Mouse (Mus musculus) midbrain, embryonic 11.5 days (tissue): ENCODE data around the gene Ttll1. TPM values are rescaled to one million over a fixed set of nuclear protein-coding genes. Genes with fewer than 3 reads are reported as not detected.

Source experiments
- ATAC-seq: fragments of 200-750 bp; cut with Nextera tagmentation; 2 replicates; pipeline ENCODE4 v1.8.0; 2017; ENCODE audit warnings: moderate TSS enrichment, moderate library complexity; ENCODE audit not compliant: low FRiP score
- DNase-seq: peaks from one replicate; pipeline ENCODE4 v3.0.0; 2015; ENCODE audit warnings: low spot score; ENCODE audit errors: missing footprints
- H3K27ac ChIP-seq: fragments of 300-500 bp; sonication (generic); 2 replicates; pipeline ENCODE4 v1.5.1; 2014; ENCODE audit warnings: low read depth, low read length
- H3K27me3 ChIP-seq: fragments of 300-500 bp; sonication (generic); 2 replicates; pipeline ENCODE4 v1.6.1; 2014; ENCODE audit warnings: mild to moderate bottlenecking, low read length, moderate library complexity, mixed read lengths; ENCODE audit not compliant: control insufficient read depth, insufficient read depth
- H3K36me3 ChIP-seq: fragments of 300-500 bp; sonication (generic); 2 replicates; pipeline ENCODE4 v1.6.1; 2014; ENCODE audit warnings: mild to moderate bottlenecking, low read length, moderate library complexity, mixed read lengths; ENCODE audit not compliant: control insufficient read depth, insufficient read depth
- H3K4me1 ChIP-seq: fragments of 300-500 bp; sonication (generic); 2 replicates; pipeline ENCODE4 v1.6.1; 2014; ENCODE audit warnings: low read length; ENCODE audit not compliant: control insufficient read depth, insufficient read depth
- H3K4me2 ChIP-seq: fragments of 300-500 bp; sonication (generic); 2 replicates; pipeline ENCODE4 v1.6.1; 2014; ENCODE audit warnings: mild to moderate bottlenecking, moderate library complexity
- H3K4me3 ChIP-seq: fragments of 300-500 bp; sonication (generic); 2 replicates; pipeline ENCODE4 v1.5.1; 2014; ENCODE audit warnings: low read depth, low read length
- H3K9ac ChIP-seq: fragments of 300-500 bp; sonication (generic); 2 replicates; pipeline ENCODE4 v1.6.1; 2014; ENCODE audit warnings: low read length
- H3K9me3 ChIP-seq: fragments of 300-500 bp; sonication (generic); 2 replicates; pipeline ENCODE4 v1.6.1; 2016; ENCODE audit warnings: low read length; ENCODE audit not compliant: control insufficient read depth
- WGBS: fragments of 180-500 bp; shearing (Covaris S2); extraction: QIAGEN DNeasy Blood & Tissue Kit; methylation state at CpG from one replicate; pipeline ENCODE4 v1.1.7; 2014; 5-methylcytosine and 5-hydroxymethylcytosine counted together
- polyA plus RNA-seq: library from polyadenylated mRNA; unstranded; fragments of >200 nt; fragmentation: Nextera tagmentation; extraction: Ambion mirVana; gene quantifications from 2 replicates; pipeline ENCODE4 v1.2.1, GENCODE M21; 2014

The Ttll1 gene
- polyA plus RNA-seq, 1 experiment from 2014 or later = 32.2 TPM

GRCm38 (mm10) chr15:83535890-83536231 lies 25.2 kb upstream of the Ttll1 start:
- 93% methylated on average over 6 of the region's 6 CpGs for WGBS
- DNase-seq = no peak
- Histone ChIP-seq H3K4me1 (no peaks in the 10 kb centered on the region), H3K4me3 (no peak overlapping the region), H3K36me3 (no peaks in the 10 kb centered on the region), H3K27me3 (no peaks in the 10 kb centered on the region), H3K9me3 (no peaks in the 10 kb centered on the region), H3K4me2 (no peak overlapping the region), H3K9ac (no peak overlapping the region), H3K27ac (no peak overlapping the region)
- no peak for ATAC-seq

GRCm38 (mm10) chr15:83534960-83535889 lies 24.5 kb upstream of the Ttll1 start:
- Histone ChIP-seq H3K4me1 (no peaks in the 10 kb centered on the region), H3K4me3 (no peak overlapping the region), H3K9me3 (no peaks in the 10 kb centered on the region), H3K4me2 (no peak overlapping the region), H3K36me3 (no peaks in the 10 kb centered on the region), H3K9ac (no peak overlapping the region), H3K27ac (no peak overlapping the region), H3K27me3 (no peaks in the 10 kb centered on the region)
- ATAC-seq (no peak), DNase-seq (no peak)
- WGBS = 90% methylated on average over 17 of the region's 17 CpGs

- ATAC-seq = no peak
- DNase-seq = no peak
- Histone ChIP-seq H3K9ac (no peak overlapping the region), H3K4me1 (no peaks in the 10 kb centered on the region), H3K27ac (no peak overlapping the region), H3K36me3 (no peaks in the 10 kb centered on the region), H3K4me3 (no peak overlapping the region), H3K27me3 (peaks cover 9% of the 10 kb centered on the region), H3K4me2 (no peak overlapping the region), H3K9me3 (no peaks in the 10 kb centered on the region)
- 79% methylated on average over 7 of the region's 7 CpGs for WGBS
Observed at GRCm38 (mm10) chr15:83532606-83533005, 21.9 kb upstream of the Ttll1 start.

- H3K4me1 ChIP-seq = peaks cover 3% of the 10 kb centered on the region; the same call in 1 of the 2 replicates
- H3K27ac ChIP-seq = no peak overlapping the region
- ATAC-seq = no peak
- 74% methylated on average over 5 of the region's 5 CpGs for WGBS
- H3K9me3 ChIP-seq = no peaks in the 10 kb centered on the region
- peaks cover 15% of the 10 kb centered on the region for H3K27me3 ChIP-seq
- no peak for DNase-seq
- no peak overlapping the region for H3K9ac ChIP-seq
- H3K4me2 ChIP-seq = no peak overlapping the region
- no peaks in the 10 kb centered on the region for H3K36me3 ChIP-seq
- H3K4me3 ChIP-seq = no peak overlapping the region
Observed at GRCm38 (mm10) chr15:83531961-83532469, 21.3 kb upstream of the Ttll1 start.

GRCm38 (mm10) chr15:83530688-83531087 lies 20.0 kb upstream of the Ttll1 start:
- WGBS = 82% methylated on average over 6 of the region's 6 CpGs
- ATAC-seq = no peak
- Histone ChIP-seq H3K9me3 (no peaks in the 10 kb centered on the region), H3K36me3 (no peaks in the 10 kb centered on the region), H3K27ac (no peak overlapping the region), H3K27me3 (peaks cover 25% of the 10 kb centered on the region), H3K4me3 (no peak overlapping the region), H3K4me1 (peaks cover 10% of the 10 kb centered on the region; the same call in 1 of the 2 replicates), H3K4me2 (no peak overlapping the region), H3K9ac (no peak overlapping the region)
- DNase-seq = no peak

GRCm38 (mm10) chr15:83530233-83530632 lies 19.5 kb upstream of the Ttll1 start:
- ATAC-seq (no peak), DNase-seq (no peak)
- H3K27ac ChIP-seq = no peak overlapping the region
- no peak overlapping the region for H3K4me3 ChIP-seq
- peaks cover 13% of the 10 kb centered on the region; the same call in 1 of the 2 replicates for H3K4me1 ChIP-seq
- no peak overlapping the region for H3K9ac ChIP-seq
- WGBS = 86% methylated on average over 9 of the region's 9 CpGs
- H3K4me2 ChIP-seq = no peak overlapping the region
- no peaks in the 10 kb centered on the region for H3K36me3 ChIP-seq
- H3K27me3 ChIP-seq = peaks cover 28% of the 10 kb centered on the region
- no peaks in the 10 kb centered on the region for H3K9me3 ChIP-seq

- Histone ChIP-seq H3K4me1 (peaks cover 13% of the 10 kb centered on the region; the same call in 1 of the 2 replicates), H3K9ac (no peak overlapping the region), H3K4me2 (no peak overlapping the region), H3K9me3 (no peaks in the 10 kb centered on the region), H3K27ac (no peak overlapping the region), H3K36me3 (no peaks in the 10 kb centered on the region), H3K27me3 (peaks cover 28% of the 10 kb centered on the region), H3K4me3 (no peak overlapping the region)
- WGBS = 84% methylated on average over 5 of the region's 5 CpGs
- DNase-seq (no peak), ATAC-seq (no peak)
Observed at GRCm38 (mm10) chr15:83529765-83530164, 19.1 kb upstream of the Ttll1 start.

- DNase-seq = no peak
- Histone ChIP-seq H3K27ac (no peak overlapping the region), H3K36me3 (no peaks in the 10 kb centered on the region), H3K27me3 (peaks cover 28% of the 10 kb centered on the region), H3K4me2 (no peak overlapping the region), H3K9ac (no peak overlapping the region), H3K9me3 (no peaks in the 10 kb centered on the region), H3K4me1 (peaks cover 13% of the 10 kb centered on the region; the same call in 1 of the 2 replicates), H3K4me3 (no peak overlapping the region)
- ATAC-seq = no peak
- 77% methylated on average over 4 of the region's 4 CpGs for WGBS
Observed at GRCm38 (mm10) chr15:83528892-83529291, 18.2 kb upstream of the Ttll1 start.

- Histone ChIP-seq H3K27me3 (peaks cover 28% of the 10 kb centered on the region), H3K4me1 (peaks cover 20% of the 10 kb centered on the region), H3K9me3 (no peaks in the 10 kb centered on the region), H3K9ac (no peak overlapping the region), H3K4me3 (no peak overlapping the region), H3K27ac (no peak overlapping the region), H3K36me3 (no peaks in the 10 kb centered on the region), H3K4me2 (no peak overlapping the region; the same call in 1 of the 2 replicates)
- DNase-seq = no peak
- ATAC-seq = no peak
- 64% methylated on average over 2 of the region's 2 CpGs for WGBS
Observed at GRCm38 (mm10) chr15:83527747-83528146, 17.1 kb upstream of the Ttll1 start.
